Mouse (Mus musculus) heart, embryonic 15.5 days (tissue): ENCODE measurements around the gene Thbd. TPM values are rescaled to one million over a fixed set of nuclear protein-coding genes. Genes with fewer than 3 reads are reported as not detected.

Experiments
- ATAC-seq: fragments of 200-750 bp; cut with Nextera tagmentation; replicated peaks from 2 replicates; pipeline ENCODE4 v1.8.0; 2017; ENCODE audit warnings: low read depth, moderate TSS enrichment; ENCODE audit not compliant: insufficient number of reproducible peaks, insufficient read depth, low FRiP score
- H3K27ac ChIP-seq: fragments of 300-500 bp; sonication (generic); 2 replicates; pipeline ENCODE4 v1.5.1; 2015; ENCODE audit warnings: mild to moderate bottlenecking, inconsistent platforms
- H3K27me3 ChIP-seq: fragments of 300-500 bp; sonication (generic); 2 replicates; pipeline ENCODE4 v1.6.1; 2015; ENCODE audit warnings: inconsistent platforms
- H3K36me3 ChIP-seq: fragments of 300-500 bp; sonication (generic); 2 replicates; pipeline ENCODE4 v1.6.1; 2015; ENCODE audit warnings: mild to moderate bottlenecking, inconsistent platforms
- H3K4me1 ChIP-seq: fragments of 300-500 bp; sonication (generic); replicated peaks from 2 replicates; pipeline ENCODE4 v1.6.1; 2015; ENCODE audit warnings: inconsistent platforms
- H3K4me2 ChIP-seq: fragments of 300-500 bp; sonication (generic); 2 replicates; pipeline ENCODE4 v1.6.1; 2015; ENCODE audit warnings: inconsistent platforms, mild to moderate bottlenecking, moderate library complexity
- H3K4me3 ChIP-seq: fragments of 300-500 bp; sonication (generic); 2 replicates; pipeline ENCODE4 v1.5.1; 2015; ENCODE audit warnings: mild to moderate bottlenecking, inconsistent platforms
- H3K9ac ChIP-seq: fragments of 300-500 bp; sonication (generic); 2 replicates; pipeline ENCODE4 v1.6.1; 2015; ENCODE audit warnings: mild to moderate bottlenecking, inconsistent platforms
- H3K9me3 ChIP-seq: fragments of 300-500 bp; sonication (generic); replicated peaks from 2 replicates; pipeline ENCODE4 v1.6.1; 2016; ENCODE audit warnings: inconsistent platforms
- WGBS: fragments of 180-500 bp; shearing (Covaris S2); methylation state at CpG from one replicate; pipeline ENCODE4 v1.1.7; 2015; ENCODE audit warnings: mixed read lengths; 5-methylcytosine and 5-hydroxymethylcytosine counted together
- polyA plus RNA-seq: library from polyadenylated mRNA; unstranded; fragments of >200 nt; fragmentation: Nextera tagmentation; extraction: Ambion mirVana; gene quantifications from 2 replicates; pipeline ENCODE4 v1.2.1, GENCODE M21; 2015

Gene Thbd
- polyA plus RNA-seq, 1 experiment from 2014 or later, result 15.9 TPM

DNA sequence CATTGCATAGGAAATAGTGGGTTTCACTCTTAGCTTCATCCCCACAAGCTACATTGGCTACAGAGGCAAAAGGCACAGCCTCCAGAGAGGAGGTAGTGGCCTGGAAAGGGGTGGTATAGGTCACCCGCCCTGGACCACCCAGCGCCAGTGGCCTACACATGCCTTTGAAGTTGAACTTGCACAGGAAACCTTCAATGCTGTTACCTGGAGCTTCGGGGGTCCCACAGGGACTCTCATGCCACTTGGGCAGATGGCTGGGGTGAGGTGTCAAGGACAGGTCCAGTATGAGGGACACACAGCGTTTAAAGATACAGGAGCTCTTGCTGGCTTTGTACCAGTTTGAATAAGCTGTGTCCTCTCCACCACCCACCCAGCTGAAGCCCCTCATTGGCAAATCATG is 34.7 kb upstream of the Thbd start:
- peak overlapping the region; percentile 47 for H3K9ac ChIP-seq
- peak overlapping the region; percentile 85 for H3K27ac ChIP-seq
- 72% methylated on average over 4 of the region's 4 CpGs for WGBS
- H3K4me3 ChIP-seq, result peak overlapping the region; percentile 47
- H3K9me3 ChIP-seq, result no peaks in the 10 kb centered on the region
- H3K4me1 ChIP-seq, result peaks cover 7% of the 10 kb centered on the region
- no peak for ATAC-seq
- H3K27me3 ChIP-seq, result no peaks in the 10 kb centered on the region
- H3K36me3 ChIP-seq, result no peaks in the 10 kb centered on the region
- H3K4me2 ChIP-seq, result peak overlapping the region; percentile 45

DNA sequence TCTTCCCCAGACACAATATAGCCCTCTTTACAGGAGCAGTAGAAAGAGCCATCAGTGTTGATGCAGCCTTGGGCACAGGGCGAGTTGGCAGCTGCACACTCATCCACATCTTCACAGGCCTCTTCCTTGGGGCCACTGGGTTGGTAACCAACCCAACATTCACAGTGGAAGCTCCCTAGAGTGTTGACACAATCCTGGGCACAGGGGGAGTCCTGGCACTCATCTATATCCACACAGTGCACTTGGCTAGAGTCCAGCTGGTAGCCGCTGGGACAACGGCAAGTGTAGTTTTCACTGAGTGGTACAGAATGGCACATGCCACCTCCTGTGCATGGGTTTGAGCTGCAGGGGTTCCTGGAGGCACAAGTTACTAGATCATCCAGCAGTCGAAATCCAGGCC is 34.2 kb upstream of the Thbd start:
- ATAC-seq, result no peak
- Histone ChIP-seq H3K9me3 (no peaks in the 10 kb centered on the region), H3K4me1 (peaks cover 7% of the 10 kb centered on the region), H3K27ac (peak overlapping the region; percentile 85), H3K4me2 (peak overlapping the region; percentile 45), H3K9ac (peak overlapping the region; percentile 47), H3K4me3 (peak overlapping the region; percentile 47), H3K36me3 (no peaks in the 10 kb centered on the region), H3K27me3 (no peaks in the 10 kb centered on the region)
- WGBS, result 61% methylated on average over 4 of the region's 4 CpGs

GRCm38 (mm10) chr2:148441421-148441820 is 33.4 kb upstream of the Thbd start:
- Histone ChIP-seq H3K9me3 (no peaks in the 10 kb centered on the region), H3K4me3 (peak overlapping the region; percentile 47), H3K36me3 (no peaks in the 10 kb centered on the region), H3K27ac (peak overlapping the region; percentile 85), H3K27me3 (no peaks in the 10 kb centered on the region), H3K4me1 (peaks cover 7% of the 10 kb centered on the region), H3K9ac (peak overlapping the region; percentile 47), H3K4me2 (peak overlapping the region; percentile 45)
- 66% methylated on average over 10 of the region's 10 CpGs for WGBS
- ATAC-seq, result no peak

DNA sequence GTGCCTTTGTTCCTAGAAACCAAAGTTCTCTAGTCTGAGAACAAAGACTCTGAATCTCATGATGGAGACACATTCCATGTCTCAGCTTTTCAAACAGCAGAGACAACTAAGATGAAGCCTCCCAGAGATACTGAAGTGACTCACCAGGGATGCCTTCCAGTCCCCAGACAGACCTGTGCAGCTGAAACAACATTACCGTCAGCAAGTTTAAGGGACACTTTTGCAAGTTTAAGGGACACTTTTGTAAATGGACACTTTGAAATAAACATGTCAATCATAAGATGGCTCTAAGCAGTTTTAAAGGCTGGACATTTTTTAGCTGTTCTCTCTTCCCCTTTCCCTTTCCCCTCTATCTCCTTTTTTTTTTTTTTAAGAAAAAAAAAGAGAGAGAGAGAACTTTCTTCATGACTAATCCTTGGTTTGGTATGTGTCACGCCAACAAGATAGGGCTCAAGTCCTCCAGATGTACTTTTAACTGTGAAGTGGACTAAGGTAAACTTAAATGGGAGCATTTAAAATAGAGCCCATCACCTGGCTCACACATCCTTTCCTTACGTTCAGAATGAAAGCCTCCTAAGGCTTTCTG is 31.8 kb upstream of the Thbd start:
- Histone ChIP-seq H3K4me2 (peak overlapping the region; percentile 45), H3K36me3 (no peaks in the 10 kb centered on the region), H3K9ac (no peak overlapping the region), H3K27ac (0 out of 2 replicates have a peak overlapping the region, but pooled peaks have one; percentile 45), H3K4me1 (peaks cover 7% of the 10 kb centered on the region), H3K27me3 (no peaks in the 10 kb centered on the region), H3K4me3 (peak overlapping the region; percentile 47), H3K9me3 (no peaks in the 10 kb centered on the region)
- ATAC-seq, result no peak
- WGBS, result 24% methylated on average over 3 of the region's 3 CpGs

GRCm38 (mm10) chr2:148436285-148436684 is 28.3 kb upstream of the Thbd start:
- WGBS, result 32% methylated on average over 3 of the region's 3 CpGs
- H3K9me3 ChIP-seq, result no peaks in the 10 kb centered on the region
- no peak overlapping the region for H3K4me3 ChIP-seq
- no peak overlapping the region for H3K27ac ChIP-seq
- no peaks in the 10 kb centered on the region for H3K27me3 ChIP-seq
- no peaks in the 10 kb centered on the region for H3K36me3 ChIP-seq
- H3K4me2 ChIP-seq, result peak overlapping the region; percentile 0; the same call in 1 of the 2 replicates
- no peak for ATAC-seq
- H3K4me1 ChIP-seq, result no peaks in the 10 kb centered on the region
- no peak overlapping the region for H3K9ac ChIP-seq

DNA sequence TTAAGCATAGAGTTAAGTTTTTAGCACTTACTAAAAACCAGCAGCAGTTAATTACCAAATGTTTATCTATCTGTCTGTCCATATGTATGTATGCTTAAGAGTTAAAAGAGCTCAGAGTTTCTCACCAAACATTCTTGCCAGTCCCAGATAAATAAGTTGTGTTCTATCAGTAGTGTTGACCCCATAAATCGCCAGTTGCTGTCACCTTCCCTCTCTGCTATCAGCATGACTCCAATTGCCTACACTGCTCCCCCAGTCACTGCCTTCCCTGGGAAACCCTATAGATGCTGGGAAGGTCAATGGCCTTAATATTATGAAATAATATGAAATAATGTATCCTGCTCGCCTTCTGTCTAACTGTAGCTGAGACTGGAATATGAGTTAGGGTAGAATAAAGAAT is 24.4 kb upstream of the Thbd start:
- Histone ChIP-seq H3K9me3 (no peaks in the 10 kb centered on the region), H3K27me3 (no peaks in the 10 kb centered on the region), H3K4me1 (no peaks in the 10 kb centered on the region), H3K27ac (no peak overlapping the region), H3K36me3 (no peaks in the 10 kb centered on the region), H3K4me3 (no peak overlapping the region), H3K4me2 (no peak overlapping the region), H3K9ac (no peak overlapping the region)
- ATAC-seq, result no peak
- WGBS, result 49% methylated on average over 2 of the region's 2 CpGs

GRCm38 (mm10) chr2:148430941-148431340 is 23.0 kb upstream of the Thbd start:
- no peak overlapping the region for H3K4me3 ChIP-seq
- no peaks in the 10 kb centered on the region for H3K36me3 ChIP-seq
- no peaks in the 10 kb centered on the region for H3K4me1 ChIP-seq
- no peak overlapping the region for H3K4me2 ChIP-seq
- ATAC-seq, result no peak
- no peak overlapping the region for H3K27ac ChIP-seq
- H3K9me3 ChIP-seq, result no peaks in the 10 kb centered on the region
- H3K27me3 ChIP-seq, result no peaks in the 10 kb centered on the region
- no peak overlapping the region for H3K9ac ChIP-seq
- WGBS, result 83% methylated on average over 4 of the region's 4 CpGs

- no peak for ATAC-seq
- Histone ChIP-seq H3K36me3 (no peaks in the 10 kb centered on the region), H3K9ac (no peak overlapping the region), H3K9me3 (no peaks in the 10 kb centered on the region), H3K4me1 (no peaks in the 10 kb centered on the region), H3K4me2 (no peak overlapping the region), H3K27me3 (no peaks in the 10 kb centered on the region), H3K27ac (no peak overlapping the region), H3K4me3 (no peak overlapping the region)
Measured at GRCm38 (mm10) chr2:148429001-148429505, 21.1 kb upstream of the Thbd start.

GRCm38 (mm10) chr2:148428523-148428922 is 20.5 kb upstream of the Thbd start:
- no peaks in the 10 kb centered on the region for H3K27me3 ChIP-seq
- H3K9me3 ChIP-seq, result no peaks in the 10 kb centered on the region
- no peak overlapping the region for H3K27ac ChIP-seq
- no peaks in the 10 kb centered on the region for H3K4me1 ChIP-seq
- H3K9ac ChIP-seq, result no peak overlapping the region
- H3K4me2 ChIP-seq, result no peak overlapping the region
- ATAC-seq, result no peak
- 53% methylated on average over 3 of the region's 3 CpGs for WGBS
- H3K4me3 ChIP-seq, result no peak overlapping the region
- no peaks in the 10 kb centered on the region for H3K36me3 ChIP-seq

DNA sequence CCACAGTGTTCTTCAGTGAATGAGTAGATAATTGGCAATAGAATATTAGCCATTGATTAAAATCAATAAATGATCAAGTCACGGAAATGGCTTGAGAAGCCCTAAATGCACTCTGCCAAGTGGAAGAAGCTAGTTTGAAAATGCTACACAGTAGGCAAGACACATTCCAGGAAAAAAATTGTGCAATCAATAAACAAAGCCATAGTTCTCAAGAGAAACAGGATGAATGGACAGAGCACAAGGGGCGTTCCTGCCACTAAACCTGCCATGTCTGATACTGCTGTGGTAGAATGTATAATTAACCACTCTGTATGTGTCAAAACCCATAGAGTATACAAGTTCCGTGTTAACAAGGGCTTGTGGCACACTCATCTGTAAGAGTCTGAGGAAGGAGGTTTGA is 19.6 kb upstream of the Thbd start:
- no peak for ATAC-seq
- Histone ChIP-seq H3K27ac (no peak overlapping the region), H3K9me3 (no peaks in the 10 kb centered on the region), H3K4me2 (no peak overlapping the region), H3K27me3 (no peaks in the 10 kb centered on the region), H3K36me3 (no peaks in the 10 kb centered on the region), H3K9ac (no peak overlapping the region), H3K4me3 (no peak overlapping the region), H3K4me1 (no peaks in the 10 kb centered on the region)
- 80% methylated on average over 3 of the region's 3 CpGs for WGBS

GRCm38 (mm10) chr2:148425709-148426382 is 17.9 kb upstream of the Thbd start:
- Histone ChIP-seq H3K9ac (no peak overlapping the region), H3K9me3 (no peaks in the 10 kb centered on the region), H3K27ac (no peak overlapping the region), H3K4me3 (no peak overlapping the region), H3K27me3 (no peaks in the 10 kb centered on the region), H3K4me2 (no peak overlapping the region), H3K4me1 (no peaks in the 10 kb centered on the region), H3K36me3 (no peaks in the 10 kb centered on the region)
- ATAC-seq, result no peak
- 67% methylated on average over 5 of the region's 5 CpGs for WGBS

DNA sequence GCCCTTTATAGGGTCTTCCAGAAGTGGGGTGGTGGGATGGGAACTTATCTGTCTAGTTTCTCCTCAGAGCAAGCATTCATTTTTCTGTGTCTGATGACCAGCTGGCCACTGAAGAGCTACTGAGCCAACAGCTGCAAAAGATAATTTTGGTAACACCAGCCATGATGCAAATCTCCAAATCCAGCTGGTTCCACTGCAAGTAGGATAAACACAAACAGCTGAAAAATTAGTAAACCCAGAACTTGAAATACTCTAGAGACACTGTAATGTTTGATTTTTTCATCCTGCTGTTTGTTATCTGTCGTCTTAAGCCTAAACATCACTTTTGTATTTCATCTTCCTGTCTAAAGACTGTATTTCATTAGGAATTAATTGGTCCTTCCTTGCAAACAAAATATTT is 13.7 kb upstream of the Thbd start:
- H3K9me3 ChIP-seq, result no peaks in the 10 kb centered on the region
- H3K27ac ChIP-seq, result no peak overlapping the region
- no peaks in the 10 kb centered on the region for H3K27me3 ChIP-seq
- ATAC-seq, result no peak
- 71% methylated on average over 1 of the region's 1 CpGs for WGBS
- H3K4me1 ChIP-seq, result no peaks in the 10 kb centered on the region
- H3K9ac ChIP-seq, result no peak overlapping the region
- H3K4me3 ChIP-seq, result no peak overlapping the region
- H3K36me3 ChIP-seq, result no peaks in the 10 kb centered on the region
- H3K4me2 ChIP-seq, result no peak overlapping the region
